In the genomic region with DNA sequence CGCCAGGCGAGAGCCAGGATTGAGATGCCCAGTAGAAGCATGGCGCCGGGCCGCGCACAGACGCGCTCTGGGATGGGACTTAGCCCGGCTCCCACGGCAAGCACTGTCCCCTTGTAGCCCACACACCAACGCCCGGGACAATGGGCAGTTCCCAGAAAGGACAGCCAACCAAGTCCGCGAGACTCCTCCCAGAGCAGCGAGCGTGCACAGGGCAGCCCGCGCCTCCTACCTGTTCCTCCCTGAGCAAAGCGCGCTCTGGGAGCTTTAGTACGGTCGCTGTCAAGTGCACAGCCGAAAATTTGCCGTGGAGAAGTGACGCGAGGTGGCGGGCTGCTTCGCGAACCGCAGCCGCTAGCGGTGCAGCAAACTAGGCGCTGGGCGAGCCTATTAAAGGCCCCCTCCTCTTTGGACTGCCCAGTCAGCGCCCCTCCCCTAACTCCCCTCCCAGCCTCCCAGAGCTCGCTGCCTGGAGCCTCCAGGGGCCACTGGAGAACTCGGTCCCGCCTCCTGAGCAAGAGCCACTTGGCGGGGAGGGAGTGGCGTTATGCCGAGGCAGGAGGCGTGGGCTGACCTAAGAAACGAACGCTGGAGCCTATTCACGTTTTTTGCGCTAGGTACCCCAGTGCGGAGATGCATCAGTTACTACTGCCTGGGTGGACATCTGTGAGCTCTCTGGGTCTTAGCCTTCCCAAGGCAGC, we compare ENCODE assay signal across 9 mouse cellular contexts. TPM values are rescaled to one million over a fixed set of nuclear protein-coding genes. Genes with fewer than 3 reads are reported as not detected.
A peak's percentile ranks its signal among the peaks of the same experiment; 100 is the strongest.
DNase-seq lines count a peak whose midpoint lies in the region; ATAC-seq and TF ChIP-seq lines count a peak whose summit lies in the region.
"Had no signal": no experiment of that assay in that cellular context is flagged by ENCODE, and none has a peak within 500 bp of the region (broad histone marks: within the 10 kb centered on the region; RNA-seq: fewer than 3 reads in every experiment).

A gene (minus strand): TSS at position 256 of the 698 bp plus-strand sequence.

- H3K27me3 ChIP-seq in E14TG2a.4 (ENCODE audit: insufficient read depth, low read length) = peaks cover 42% of the 10 kb centered on the region
- H3K27me3 ChIP-seq in forebrain, embryonic 13.5 days = peaks cover 42% of the 10 kb centered on the region
- H3K27me3 ChIP-seq in heart, postnatal 0 days (ENCODE audit: control insufficient read depth, insufficient read depth, low read length) = peaks cover 8% of the 10 kb centered on the region; the same call in 1 of the 2 replicates

- H3K9me3 ChIP-seq in E14TG2a.4 (ENCODE audit: low read length) = peaks cover 12% of the 10 kb centered on the region
- H3K9me3 ChIP-seq in forebrain, embryonic 13.5 days (replicated peaks) = no peaks in the 10 kb centered on the region
- no peaks in the 10 kb centered on the region for H3K9me3 ChIP-seq in heart, postnatal 0 days (replicated peaks; ENCODE audit: control insufficient read depth, low read length)

- TF ChIP-seq CTCF in E14TG2a.4 (conservative IDR thresholded peaks at IDR 0.05; ENCODE audit: low read length) = no peak
- TF ChIP-seq CTCF in heart, postnatal 0 days (IDR thresholded peaks at IDR 0.05; ENCODE audit: low read depth) = peak; percentile 14; the same call in 1 of the 2 replicates

- H3K9ac ChIP-seq in forebrain, embryonic 13.5 days = peak within 1 kb of the TSS; percentile 59
- H3K9ac ChIP-seq in heart, postnatal 0 days (replicated peaks; ENCODE audit: low read depth, low read length) = peak within 1 kb of the TSS; percentile 55

- H3K4me2 ChIP-seq in forebrain, embryonic 13.5 days = peak within 1 kb of the TSS; percentile 92
- peak within 1 kb of the TSS; percentile 95 for H3K4me2 ChIP-seq in heart, postnatal 0 days (ENCODE audit: low read depth, low read length)

- DNase-seq in adrenal gland, postnatal 10 days = peak; percentile 80
- DNase-seq in heart, postnatal 0 days (ENCODE audit: low spot score) = peak; percentile 52
- peak; percentile 79 to 91 for DNase-seq in kidney, postnatal 25 days
- peak; percentile 76 for DNase-seq in lung, postnatal 25 days (ENCODE audit: low spot score)
- peak; percentile 41 for DNase-seq in skeletal muscle tissue, adult 2 months (ENCODE audit: low read depth, low spot score)
- DNase-seq in c-Kit-positive CD71-positive TER-119-positive erythroid progenitor cells, embryonic 14.5 days (ENCODE audit: low spot score) = no peak

- H3K27ac ChIP-seq in forebrain, embryonic 13.5 days = no peak within 1 kb of the TSS
- peak within 1 kb of the TSS; percentile 11 for H3K27ac ChIP-seq in heart, postnatal 0 days (ENCODE audit: low read depth)

- peak within 1 kb of the TSS; percentile 84 for H3K4me3 ChIP-seq in E14TG2a.4 (replicated peaks; ENCODE audit: low read length)
- H3K4me3 ChIP-seq in forebrain, embryonic 13.5 days = peak within 1 kb of the TSS; percentile 56
- peak within 1 kb of the TSS; percentile 65 for H3K4me3 ChIP-seq in heart, postnatal 0 days (ENCODE audit: low read depth, low read length)
- H3K4me3 ChIP-seq: myocyte had no signal

- peak; percentile 80 for ATAC-seq in forebrain, embryonic 13.5 days
- peak; percentile 58 for ATAC-seq in heart, postnatal 0 days (ENCODE audit: insufficient read depth, low read depth)

- H3K36me3 ChIP-seq in E14TG2a.4 (ENCODE audit: insufficient read depth, low read length) = no peaks in the 10 kb centered on the region
- no peaks in the 10 kb centered on the region for H3K36me3 ChIP-seq in forebrain, embryonic 13.5 days (ENCODE audit: poor library complexity, severe bottlenecking)
- H3K36me3 ChIP-seq in heart, postnatal 0 days (replicated peaks; ENCODE audit: control insufficient read depth, insufficient read depth, low read length) = no peaks in the 10 kb centered on the region

- WGBS in forebrain, embryonic 13.5 days = under 1% methylated on average over 45 of the region's 47 CpGs
- WGBS in heart, postnatal 0 days = under 1% methylated on average over 46 of the region's 47 CpGs

- TF ChIP-seq EP300 in heart, postnatal 0 days (IDR thresholded peaks at IDR 0.05; ENCODE audit: low read depth) = no peak

- peaks cover 20% of the 10 kb centered on the region for H3K4me1 ChIP-seq in E14TG2a.4 (replicated peaks; ENCODE audit: low read depth, low read length)
- H3K4me1 ChIP-seq in forebrain, embryonic 13.5 days = peaks cover 22% of the 10 kb centered on the region
- H3K4me1 ChIP-seq in heart, postnatal 0 days (ENCODE audit: control insufficient read depth, insufficient read depth) = peaks cover 29% of the 10 kb centered on the region

RNA-seq across cellular contexts. Expression of the gene that starts here (rescaled TPM):
- 1 to 10 TPM; 6.4 to 7.0 TPM for total RNA-seq in adrenal gland, postnatal 10 days (2021)
- polyA plus RNA-seq in forebrain, embryonic 13.5 days (2015; fragmentation: Nextera tagmentation; extraction: Ambion mirVana) = 1.6 and 1.9 TPM in 2 replicates
- total RNA-seq in heart, postnatal 0 days (2014; rRNA removed; ENCODE audit: low replicate concordance) = 4.3 and 8.4 TPM in 2 replicates
- 2.1 and 3.1 TPM in 2 replicates for polyA plus RNA-seq in heart, postnatal 0 days (2015; fragmentation: Nextera tagmentation; extraction: Ambion mirVana)
- polyA plus RNA-seq: myocyte had no signal
